In the genomic region with DNA sequence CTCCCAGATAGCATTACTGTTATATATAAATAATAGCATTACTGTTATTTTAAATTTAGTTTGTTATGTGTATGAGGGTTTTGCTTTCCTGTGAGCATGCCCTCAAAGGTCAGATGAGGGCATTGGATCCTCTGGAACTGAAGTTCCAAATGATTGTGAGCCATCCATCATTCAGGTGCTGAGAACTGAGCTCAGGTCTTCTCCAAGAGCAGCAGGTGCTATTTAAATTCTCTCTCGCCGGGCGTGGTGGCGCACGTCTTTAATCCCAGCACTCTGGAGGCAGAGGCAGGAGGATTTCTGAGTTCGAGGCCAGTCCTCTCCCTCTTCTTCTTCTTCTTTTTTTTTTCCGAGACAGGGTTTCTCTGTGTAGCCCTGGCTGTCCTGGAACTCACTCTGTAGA, we compare ENCODE assay signal across 25 mouse cellular contexts. TPM values are rescaled to one million over a fixed set of nuclear protein-coding genes. Genes with fewer than 3 reads are reported as not detected.
DNase-seq lines count a peak whose midpoint lies in the region; TF ChIP-seq lines count a peak whose summit lies in the region.
"Had no signal": no experiment of that assay in that cellular context is flagged by ENCODE, and none has a peak within 500 bp of the region (broad histone marks: within the 10 kb centered on the region; RNA-seq: fewer than 3 reads in every experiment).

No protein-coding gene starts in this region.

- DNase-seq in ES-CJ7 (ENCODE audit: low read depth, low spot score) (peak; percentile 65), ZHBTc4 (ENCODE audit: low read depth, low spot score) (peak; percentile 53)
- no peak for DNase-seq in kidney, adult 11 months
- no peak for DNase-seq in spleen, postnatal 36 days (ENCODE audit: low spot score in 2 of 2)
- DNase-seq: adrenal gland, adult 2 months; adrenal gland, postnatal 10 days; adrenal gland, postnatal 25 days; cerebellum, adult 11 months; cerebellum, adult 18-20 months; cerebellum, adult 8-10 months; cerebellum, adult 9-11 months; cerebellum, postnatal 14 days; cerebellum, postnatal 36 days; embryo, embryonic 11 days had no signal

- peaks cover 6% of the 10 kb centered on the region for H3K4me1 ChIP-seq in ES-Bruce4 (ENCODE audit: control insufficient read depth, insufficient read depth, low read length)

- H3K9me3 ChIP-seq in ES-Bruce4 (replicated peaks; ENCODE audit: control insufficient read depth, insufficient read depth, low read length, poor library complexity, severe bottlenecking), result no peaks in the 10 kb centered on the region
- H3K9me3 ChIP-seq: embryonic facial prominence, embryonic 13.5 days; embryonic facial prominence, embryonic 15.5 days; forebrain, embryonic 10.5 days; forebrain, embryonic 12.5 days had no signal

- no peaks in the 10 kb centered on the region for H3K36me3 ChIP-seq in ES-Bruce4 (ENCODE audit: control insufficient read depth, insufficient read depth, low read length, poor library complexity, severe bottlenecking)
- H3K36me3 ChIP-seq: embryonic facial prominence, embryonic 13.5 days; embryonic facial prominence, embryonic 15.5 days; forebrain, embryonic 10.5 days; forebrain, embryonic 12.5 days had no signal

- no peak overlapping the region for H3K4me3 ChIP-seq in ES-Bruce4 (ENCODE audit: low read depth, low read length)
- H3K4me3 ChIP-seq: embryonic facial prominence, embryonic 13.5 days; embryonic facial prominence, embryonic 15.5 days; erythroblast, embryonic 14.5 days; forebrain, embryonic 10.5 days; forebrain, embryonic 12.5 days had no signal

- TF ChIP-seq EP300 in ES-Bruce4 (IDR thresholded peaks at IDR 0.05; ENCODE audit: insufficient read depth, low read depth, low read length), result no peak

- TF ChIP-seq CTCF in ES-Bruce4 (IDR thresholded peaks at IDR 0.05; ENCODE audit: low read depth, low read length), result no peak

- no peak overlapping the region for H3K9ac ChIP-seq in ES-Bruce4 (ENCODE audit: low read depth, poor library complexity, severe bottlenecking)
- H3K9ac ChIP-seq: embryonic facial prominence, embryonic 13.5 days; embryonic facial prominence, embryonic 15.5 days; forebrain, embryonic 12.5 days had no signal

- H3K27ac ChIP-seq in ES-Bruce4 (ENCODE audit: insufficient read depth, low read length), result peak overlapping the region; percentile 9; the same call in 1 of the 2 replicates
- H3K27ac ChIP-seq: embryonic facial prominence, embryonic 13.5 days; embryonic facial prominence, embryonic 15.5 days; forebrain, embryonic 10.5 days; forebrain, embryonic 12.5 days had no signal

- no peak for TF ChIP-seq POLR2A in ES-Bruce4 (IDR thresholded peaks at IDR 0.05; ENCODE audit: insufficient read depth, low read length)

- no peaks in the 10 kb centered on the region for H3K27me3 ChIP-seq in ES-Bruce4 (ENCODE audit: control insufficient read depth, insufficient read depth, low read length, poor library complexity, severe bottlenecking)
- H3K27me3 ChIP-seq: embryonic facial prominence, embryonic 13.5 days; embryonic facial prominence, embryonic 15.5 days; forebrain, embryonic 12.5 days had no signal

RNA-seq across cellular contexts. Expression of a gene that starts 8.7 kb away (rescaled TPM):
- 397 and 429 TPM in 2 replicates for polyA plus RNA-seq in ES-Bruce4 (2011; ENCODE audit: insufficient read depth, insufficient read length, low read depth, missing spikeins)
- polyA plus RNA-seq: adrenal gland, adult 2 months; brain, embryonic 14.5 days; C2C12; embryonic facial prominence, embryonic 11.5 days; embryonic facial prominence, embryonic 13.5 days; embryonic facial prominence, embryonic 15.5 days; forebrain, embryonic 14.5 days; forebrain, embryonic 16.5 days had no signal

RNA-seq across cellular contexts. Expression of a gene that starts 19.5 kb away (rescaled TPM):
- polyA plus RNA-seq in ES-Bruce4 (2011; ENCODE audit: insufficient read depth, insufficient read length, low read depth, missing spikeins), result 4.0 and 5.2 TPM in 2 replicates

RNA-seq across cellular contexts. Expression of a gene that starts 19.8 kb away (rescaled TPM):
- 13.4 and 15.3 TPM in 2 replicates for polyA plus RNA-seq in ES-Bruce4 (2011; ENCODE audit: insufficient read depth, insufficient read length, low read depth, missing spikeins)

RNA-seq across cellular contexts. Expression of a gene that starts 27.2 kb away (rescaled TPM):
- polyA plus RNA-seq in ES-Bruce4 (2011; ENCODE audit: insufficient read depth, insufficient read length, low read depth, missing spikeins), result 0.68 and 2.0 TPM in 2 replicates

RNA-seq across cellular contexts. Expression of a gene that starts 35.9 kb away (rescaled TPM):
- polyA plus RNA-seq in ES-Bruce4 (2011; ENCODE audit: insufficient read depth, insufficient read length, low read depth, missing spikeins), result 4.6 and 7.0 TPM in 2 replicates
- polyA plus RNA-seq: adrenal gland, adult 2 months had no signal

Comparison
In these comparisons a context has a peak if more than half of its experiments do, and no peak if none do; other contexts are left out.
1. DNase-seq: peak in ES-CJ7 (single experiment) and ZHBTc4 (single experiment); none in kidney, adult 11 months (single experiment) and spleen, postnatal 36 days (0 of 2).